Mouse (Mus musculus) C2C12 (cell line): Measurements from ENCODE around the gene Col15a1. TPM values are rescaled to one million over a fixed set of nuclear protein-coding genes. Genes with fewer than 3 reads are reported as not detected.

Experiments
- H3K27me3 ChIP-seq: one replicate; pipeline ENCODE4 v1.6.1; 2011; ENCODE audit not compliant: control insufficient read depth, insufficient read depth, insufficient read length
- H3K36me3 ChIP-seq: one replicate; pipeline ENCODE4 v1.6.1; 2011; ENCODE audit not compliant: control insufficient read depth, insufficient read depth
- H3K4me3 ChIP-seq: one replicate; pipeline ENCODE4 v1.5.1; 2011; ENCODE audit warnings: mild to moderate bottlenecking, control low read depth; ENCODE audit not compliant: poor library complexity, insufficient read depth, severe bottlenecking
- H3K79me2 ChIP-seq: one replicate; pipeline ENCODE4 v1.6.1; 2011; ENCODE audit not compliant: control insufficient read depth, insufficient read depth
- H3K79me3 ChIP-seq: one replicate; pipeline ENCODE4 v1.6.1; 2011; ENCODE audit warnings: low read depth, control low read depth
- H3ac ChIP-seq: one replicate; pipeline ENCODE3; 2011; ENCODE audit warnings: low read depth; ENCODE audit not compliant: control insufficient read depth, insufficient read length
- CEBPB ChIP-seq: IDR thresholded peaks from one replicate; pipeline ENCODE4 v1.6.1; 2011; ENCODE audit warnings: low read depth, mild to moderate bottlenecking, control low read depth, moderate library complexity
- CTCF ChIP-seq: IDR thresholded peaks from one replicate; pipeline ENCODE4 v1.5.1; 2011; ENCODE audit not compliant: control insufficient read depth, insufficient read depth, insufficient read length
- FOSL1 ChIP-seq: IDR thresholded peaks from one replicate; pipeline ENCODE4 v1.8.0; 2011; ENCODE audit warnings: mild to moderate bottlenecking, low read length; ENCODE audit not compliant: poor library complexity, insufficient read depth, severe bottlenecking
- MAX ChIP-seq: IDR thresholded peaks from one replicate; pipeline ENCODE4 v1.6.1; 2011; ENCODE audit warnings: mild to moderate bottlenecking, control low read depth
- MYOD1 ChIP-seq: IDR thresholded peaks from one replicate; pipeline ENCODE4 v1.6.1; 2011; ENCODE audit warnings: low read depth; ENCODE audit not compliant: control insufficient read depth, insufficient read length
- MYOG ChIP-seq: IDR thresholded peaks from one replicate; pipeline ENCODE4 v1.6.1; 2011; ENCODE audit not compliant: control insufficient read depth, insufficient read length; ENCODE audit errors: extremely low read depth
- USF1 ChIP-seq: IDR thresholded peaks from one replicate; pipeline ENCODE4 v1.6.1; 2011; ENCODE audit warnings: low read depth, mild to moderate bottlenecking, control low read depth, moderate library complexity
- polyA plus RNA-seq: library from polyadenylated mRNA; unstranded; fragments of >200 nt; fragmentation: generic; extraction: Trizol; gene quantifications from one replicate; pipeline ENCODE4 v1.2.1, GENCODE M21; 2012; ENCODE audit warnings: missing spikeins

Col15a1 gene
- polyA plus RNA-seq, 1 experiment, result 0.05 TPM

- no peaks in the 10 kb centered on the region for H3K79me2 ChIP-seq
- no peak overlapping the region for H3K4me3 ChIP-seq
- no peak for TF ChIP-seq FOSL1
- TF ChIP-seq MYOD1, result no peak
- TF ChIP-seq MAX, result no peak
- no peak for TF ChIP-seq USF1
- no peak for TF ChIP-seq CTCF
- no peak for TF ChIP-seq CEBPB
- no peak for TF ChIP-seq MYOG
- H3K36me3 ChIP-seq, result no peaks in the 10 kb centered on the region
- H3K27me3 ChIP-seq, result no peaks in the 10 kb centered on the region
- no peaks in the 10 kb centered on the region for H3K79me3 ChIP-seq
- H3ac ChIP-seq, result no peak overlapping the region
Observed at GRCm38 (mm10) chr4:47178261-47178961, 29.6 kb upstream of the Col15a1 start.

GRCm38 (mm10) chr4:47179535-47179934 is 28.4 kb upstream of the Col15a1 start:
- H3K27me3 ChIP-seq, result no peaks in the 10 kb centered on the region
- TF ChIP-seq FOSL1 (no peak), MYOD1 (no peak), CEBPB (no peak), CTCF (no peak), USF1 (no peak), MYOG (no peak)
- H3K79me2 ChIP-seq, result no peaks in the 10 kb centered on the region
- no peak overlapping the region for H3K4me3 ChIP-seq
- H3K36me3 ChIP-seq, result no peaks in the 10 kb centered on the region
- H3ac ChIP-seq, result no peak overlapping the region
- no peaks in the 10 kb centered on the region for H3K79me3 ChIP-seq

- no peaks in the 10 kb centered on the region for H3K27me3 ChIP-seq
- H3K4me3 ChIP-seq, result no peak overlapping the region
- H3K79me3 ChIP-seq, result no peaks in the 10 kb centered on the region
- H3ac ChIP-seq, result no peak overlapping the region
- H3K79me2 ChIP-seq, result no peaks in the 10 kb centered on the region
- no peak for TF ChIP-seq USF1
- TF ChIP-seq CEBPB, result no peak
- TF ChIP-seq MYOD1, result no peak
- no peak for TF ChIP-seq FOSL1
- TF ChIP-seq MYOG, result no peak
- TF ChIP-seq CTCF, result no peak
- no peak for TF ChIP-seq MAX
- no peaks in the 10 kb centered on the region for H3K36me3 ChIP-seq
Observed at GRCm38 (mm10) chr4:47184058-47184661, 23.8 kb upstream of the Col15a1 start.

DNA sequence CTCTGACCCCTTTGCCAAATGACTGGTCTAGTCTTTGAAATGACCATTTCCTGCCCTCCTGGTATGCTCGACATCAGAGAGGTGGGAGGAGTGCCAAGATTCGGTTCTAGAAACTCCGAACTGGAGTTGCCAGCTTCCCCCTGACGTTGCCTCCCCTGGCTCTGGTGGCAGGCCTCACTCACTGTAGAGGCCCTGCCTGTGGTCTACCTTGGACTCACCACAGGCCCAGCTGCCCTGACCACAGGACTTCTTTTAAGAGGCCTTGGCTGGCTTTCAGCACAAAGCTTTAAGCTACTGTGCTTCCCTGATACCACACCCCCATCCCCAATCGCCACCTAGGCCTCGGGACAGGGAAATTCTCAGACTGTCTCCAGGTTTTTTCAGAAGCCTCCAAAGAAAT is 21.4 kb upstream of the Col15a1 start:
- Histone ChIP-seq H3ac (no peak overlapping the region), H3K79me3 (no peaks in the 10 kb centered on the region), H3K27me3 (no peaks in the 10 kb centered on the region), H3K4me3 (no peak overlapping the region), H3K36me3 (no peaks in the 10 kb centered on the region), H3K79me2 (no peaks in the 10 kb centered on the region)
- TF ChIP-seq CEBPB (no peak), MYOD1 (no peak), USF1 (no peak), MAX (no peak), CTCF (no peak), MYOG (no peak), FOSL1 (no peak)

- H3K36me3 ChIP-seq, result no peaks in the 10 kb centered on the region
- H3ac ChIP-seq, result no peak overlapping the region
- no peak overlapping the region for H3K4me3 ChIP-seq
- no peaks in the 10 kb centered on the region for H3K79me2 ChIP-seq
- no peaks in the 10 kb centered on the region for H3K79me3 ChIP-seq
- H3K27me3 ChIP-seq, result peaks cover 11% of the 10 kb centered on the region
- TF ChIP-seq MYOG (no peak), USF1 (no peak), CEBPB (no peak), FOSL1 (no peak), MAX (no peak), MYOD1 (no peak), CTCF (no peak)
Observed at GRCm38 (mm10) chr4:47196173-47196572, 11.8 kb upstream of the Col15a1 start.

- H3K79me2 ChIP-seq, result no peaks in the 10 kb centered on the region
- no peak overlapping the region for H3ac ChIP-seq
- no peaks in the 10 kb centered on the region for H3K79me3 ChIP-seq
- no peaks in the 10 kb centered on the region for H3K36me3 ChIP-seq
- TF ChIP-seq CTCF (no peak), CEBPB (no peak), MYOD1 (no peak), USF1 (no peak), MAX (no peak), FOSL1 (no peak), MYOG (no peak)
- H3K27me3 ChIP-seq, result peaks cover 29% of the 10 kb centered on the region
- no peak overlapping the region for H3K4me3 ChIP-seq
Observed at GRCm38 (mm10) chr4:47203643-47204042, 4.3 kb upstream of the Col15a1 start.
